Mouse (Mus musculus): Measurements from ENCODE around the gene Sash1. TPM values are rescaled to one million over a fixed set of nuclear protein-coding genes. Genes with fewer than 3 reads are reported as not detected.

Gene Sash1
- polyA plus RNA-seq, 1 experiment, result 2.1 TPM

- H3K36me3 ChIP-seq (replicated peaks; ENCODE audit: low read length), result no peaks in the 10 kb centered on the region
- H3K4me1 ChIP-seq, result peaks cover 39% of the 10 kb centered on the region
- no peaks in the 10 kb centered on the region for H3K9me3 ChIP-seq
- TF ChIP-seq FLI1 (IDR thresholded peaks at IDR 0.05; ENCODE audit: low read length), result no peak
- TF ChIP-seq GATA1 (IDR thresholded peaks at IDR 0.05; ENCODE audit: borderline replicate concordance, low read length), result no peak
- no peak overlapping the region for H3K4me3 ChIP-seq (replicated peaks)
- H3K27me3 ChIP-seq (replicated peaks), result peaks cover 2% of the 10 kb centered on the region
Measured at GRCm38 (mm10) chr10:8866062-8866642, 19.7 kb downstream of the Sash1 start.

GRCm38 (mm10) chr10:8860655-8861054 is 25.2 kb downstream of the Sash1 start:
- Histone ChIP-seq H3K4me1 (no peaks in the 10 kb centered on the region), H3K9me3 (no peaks in the 10 kb centered on the region), H3K27me3 (replicated peaks) (no peaks in the 10 kb centered on the region), H3K4me3 (replicated peaks) (no peak overlapping the region), H3K36me3 (replicated peaks; ENCODE audit: low read length) (no peaks in the 10 kb centered on the region)
- TF ChIP-seq GATA1 (IDR thresholded peaks at IDR 0.05; ENCODE audit: borderline replicate concordance, low read length) (no peak), FLI1 (IDR thresholded peaks at IDR 0.05; ENCODE audit: low read length) (no peak)

- no peaks in the 10 kb centered on the region for H3K4me1 ChIP-seq
- no peaks in the 10 kb centered on the region for H3K9me3 ChIP-seq
- no peak overlapping the region for H3K4me3 ChIP-seq (replicated peaks)
- H3K36me3 ChIP-seq (replicated peaks; ENCODE audit: low read length), result no peaks in the 10 kb centered on the region
- no peaks in the 10 kb centered on the region for H3K27me3 ChIP-seq (replicated peaks)
- TF ChIP-seq FLI1 (IDR thresholded peaks at IDR 0.05; ENCODE audit: low read length), result no peak
Measured at GRCm38 (mm10) chr10:8858718-8859117, 27.2 kb downstream of the Sash1 start.

GRCm38 (mm10) chr10:8856942-8857341 is 28.9 kb downstream of the Sash1 start:
- H3K27me3 ChIP-seq (replicated peaks), result no peaks in the 10 kb centered on the region
- H3K36me3 ChIP-seq (replicated peaks; ENCODE audit: low read length), result no peaks in the 10 kb centered on the region
- peaks cover 5% of the 10 kb centered on the region for H3K9me3 ChIP-seq
- H3K4me3 ChIP-seq (replicated peaks), result no peak overlapping the region
- H3K4me1 ChIP-seq, result no peaks in the 10 kb centered on the region
- no peak for TF ChIP-seq FLI1 (IDR thresholded peaks at IDR 0.05; ENCODE audit: low read length)
- no peak for TF ChIP-seq GATA1 (IDR thresholded peaks at IDR 0.05; ENCODE audit: borderline replicate concordance, low read length)

- Histone ChIP-seq H3K9me3 (peaks cover 8% of the 10 kb centered on the region), H3K36me3 (replicated peaks; ENCODE audit: low read length) (no peaks in the 10 kb centered on the region), H3K4me1 (no peaks in the 10 kb centered on the region), H3K27me3 (replicated peaks) (peaks cover 2% of the 10 kb centered on the region), H3K4me3 (replicated peaks) (no peak overlapping the region)
- TF ChIP-seq GATA1 (IDR thresholded peaks at IDR 0.05; ENCODE audit: borderline replicate concordance, low read length) (no peak), FLI1 (IDR thresholded peaks at IDR 0.05; ENCODE audit: low read length) (no peak)
Measured at GRCm38 (mm10) chr10:8853326-8853725, 32.5 kb downstream of the Sash1 start.

- no peaks in the 10 kb centered on the region for H3K4me1 ChIP-seq
- no peaks in the 10 kb centered on the region for H3K36me3 ChIP-seq (replicated peaks; ENCODE audit: low read length)
- peaks cover 8% of the 10 kb centered on the region for H3K9me3 ChIP-seq
- TF ChIP-seq FLI1 (IDR thresholded peaks at IDR 0.05; ENCODE audit: low read length) (no peak), GATA1 (IDR thresholded peaks at IDR 0.05; ENCODE audit: borderline replicate concordance, low read length) (no peak)
- peaks cover 2% of the 10 kb centered on the region for H3K27me3 ChIP-seq (replicated peaks)
- H3K4me3 ChIP-seq (replicated peaks), result no peak overlapping the region
Measured at GRCm38 (mm10) chr10:8851625-8852024, 34.2 kb downstream of the Sash1 start.

- no peak for TF ChIP-seq GATA1 (IDR thresholded peaks at IDR 0.05; ENCODE audit: borderline replicate concordance, low read length)
- no peak for TF ChIP-seq FLI1 (IDR thresholded peaks at IDR 0.05; ENCODE audit: low read length)
- peaks cover 13% of the 10 kb centered on the region for H3K9me3 ChIP-seq
- H3K36me3 ChIP-seq (replicated peaks; ENCODE audit: low read length), result no peaks in the 10 kb centered on the region
- H3K4me1 ChIP-seq, result no peaks in the 10 kb centered on the region
- peaks cover 2% of the 10 kb centered on the region for H3K27me3 ChIP-seq (replicated peaks)
- no peak overlapping the region for H3K4me3 ChIP-seq (replicated peaks)
Measured at GRCm38 (mm10) chr10:8847974-8848373, 37.9 kb downstream of the Sash1 start.

GRCm38 (mm10) chr10:8846258-8846657 is 39.6 kb downstream of the Sash1 start:
- Histone ChIP-seq H3K27me3 (replicated peaks) (peaks cover under 1% of the 10 kb centered on the region), H3K4me3 (replicated peaks) (no peak overlapping the region), H3K36me3 (replicated peaks; ENCODE audit: low read length) (no peaks in the 10 kb centered on the region), H3K4me1 (no peaks in the 10 kb centered on the region), H3K9me3 (peaks cover 7% of the 10 kb centered on the region; the same call in 1 of the 2 replicates)
- no peak for TF ChIP-seq FLI1 (IDR thresholded peaks at IDR 0.05; ENCODE audit: low read length)
- no peak for TF ChIP-seq GATA1 (IDR thresholded peaks at IDR 0.05; ENCODE audit: borderline replicate concordance, low read length)

- no peaks in the 10 kb centered on the region for H3K4me1 ChIP-seq
- no peaks in the 10 kb centered on the region for H3K36me3 ChIP-seq (replicated peaks; ENCODE audit: low read length)
- H3K4me3 ChIP-seq (replicated peaks), result no peak overlapping the region
- H3K9me3 ChIP-seq, result peaks cover 5% of the 10 kb centered on the region; the same call in 1 of the 2 replicates
- no peak for TF ChIP-seq FLI1 (IDR thresholded peaks at IDR 0.05; ENCODE audit: low read length)
- H3K27me3 ChIP-seq (replicated peaks), result no peaks in the 10 kb centered on the region
Measured at GRCm38 (mm10) chr10:8845230-8845770, 40.6 kb downstream of the Sash1 start.

GRCm38 (mm10) chr10:8839956-8840355 is 45.9 kb downstream of the Sash1 start:
- no peak overlapping the region for H3K4me3 ChIP-seq (replicated peaks)
- no peaks in the 10 kb centered on the region for H3K36me3 ChIP-seq (replicated peaks; ENCODE audit: low read length)
- H3K4me1 ChIP-seq, result 0 out of 2 replicates have a peak, but pooled peaks cover 3% of the 10 kb centered on the region
- peaks cover 2% of the 10 kb centered on the region for H3K27me3 ChIP-seq (replicated peaks)
- TF ChIP-seq FLI1 (IDR thresholded peaks at IDR 0.05; ENCODE audit: low read length), result no peak
- TF ChIP-seq GATA1 (IDR thresholded peaks at IDR 0.05; ENCODE audit: borderline replicate concordance, low read length), result no peak
- peaks cover 11% of the 10 kb centered on the region; the same call in 1 of the 2 replicates for H3K9me3 ChIP-seq
